Mouse (Mus musculus): ENCODE measurements around the gene Ogfod1.

DNA sequence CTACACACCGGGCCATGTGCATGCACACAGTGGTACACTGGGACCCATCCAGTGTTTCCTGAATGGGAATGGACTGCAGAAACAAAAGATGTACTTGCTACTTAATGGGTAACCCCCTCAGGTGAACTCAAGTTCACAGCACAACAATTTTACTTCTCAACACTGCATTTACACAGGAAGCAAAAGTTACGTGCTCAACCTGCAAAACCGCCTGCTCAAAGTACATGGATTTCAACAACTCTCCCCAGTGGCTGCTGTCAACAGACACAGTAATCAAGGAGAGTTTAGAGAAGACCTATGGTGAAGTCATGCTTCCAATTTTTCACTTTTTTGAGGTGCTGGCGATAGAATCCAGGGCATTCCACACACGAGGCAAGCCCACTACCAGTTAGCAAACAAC, 1.8 kb upstream of the Ogfod1 start:
- no peak for TF ChIP-seq CTCF (IDR thresholded peaks at IDR 0.05)
- TF ChIP-seq EP300 (IDR thresholded peaks at IDR 0.05): no peak

All from lung, postnatal 0 days (tissue).